Mouse (Mus musculus) kidney, adult 2 months (tissue): Measurements from ENCODE around the gene Ifnl2.

Experiments
- CTCF ChIP-seq: fragments of 200-500 bp; conservative IDR thresholded peaks from 2 replicates; pipeline ENCODE4 v1.5.1; 2011; ENCODE audit warnings: low read depth, mild to moderate bottlenecking, control low read depth, low read length, moderate library complexity, mixed read lengths; ENCODE audit not compliant: insufficient read depth, insufficient read length
- POLR2A ChIP-seq: fragments of 200-500 bp; IDR thresholded peaks from one replicate; pipeline ENCODE4 v1.6.1; 2011; ENCODE audit warnings: low read depth, low read length, control low read depth

DNA sequence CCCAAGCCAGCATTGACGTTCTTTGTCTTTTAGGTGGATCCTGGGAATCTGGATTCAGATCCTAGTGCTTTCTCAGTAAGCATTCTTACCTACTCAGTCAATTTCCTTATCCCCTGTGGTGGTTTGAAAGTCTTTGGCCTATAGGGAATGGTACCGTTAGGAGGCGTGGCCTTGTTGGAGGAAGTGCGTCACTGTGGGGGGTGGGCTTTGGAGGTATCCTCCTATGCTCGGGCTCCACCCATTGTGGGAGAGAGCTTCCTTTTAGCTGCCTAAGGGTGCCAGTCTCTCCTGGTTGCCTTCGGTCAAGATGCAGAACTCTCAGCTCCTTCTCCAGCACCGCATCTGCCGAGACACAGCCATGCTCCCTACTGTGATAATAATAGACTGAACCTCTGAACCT is 17.9 kb downstream of the Ifnl2 start:
- no peak for TF ChIP-seq POLR2A
- no peak for TF ChIP-seq CTCF
